In the genomic region with DNA sequence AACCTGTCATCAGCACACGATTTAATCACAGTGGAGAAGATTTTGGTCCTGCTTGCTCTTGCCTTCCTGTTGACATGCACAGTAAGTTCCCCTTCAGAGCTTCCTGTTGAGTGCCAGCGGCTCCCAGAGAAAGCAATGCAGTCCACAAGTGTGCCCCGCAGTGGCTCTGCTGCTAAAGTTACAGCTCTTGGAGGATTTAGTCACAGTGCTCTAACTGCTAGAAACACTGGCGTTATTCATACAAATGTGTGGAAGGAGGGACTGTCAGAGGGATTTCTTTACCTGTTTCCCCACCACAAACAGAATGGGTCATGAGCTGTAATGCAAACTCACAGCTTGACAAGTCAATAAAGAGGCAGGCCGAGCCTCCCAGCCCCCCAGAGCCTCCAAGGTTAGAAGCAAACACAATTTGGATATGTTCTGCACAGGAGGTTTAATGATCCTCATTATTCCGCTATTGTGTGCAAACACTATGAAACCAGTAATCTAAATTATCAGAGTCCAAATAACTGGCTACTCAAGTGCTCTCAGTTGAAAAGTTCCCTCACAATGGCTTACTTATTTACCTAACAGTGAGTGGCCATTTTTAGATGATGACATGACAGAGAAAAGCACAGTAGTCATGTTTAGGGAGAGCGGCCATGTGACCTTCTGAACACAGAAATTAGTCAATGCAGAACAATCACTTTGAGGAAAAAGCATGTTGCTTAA, we compare ENCODE assay signal across 11 mouse cellular contexts. TPM values are rescaled to one million over a fixed set of nuclear protein-coding genes. Genes with fewer than 3 reads are reported as not detected.
DNase-seq lines count a peak whose midpoint lies in the region; ATAC-seq lines count a peak whose summit lies in the region.
"Had no signal": no experiment of that assay in that cellular context is flagged by ENCODE, and none has a peak within 500 bp of the region (broad histone marks: within the 10 kb centered on the region; RNA-seq: fewer than 3 reads in every experiment).

No protein-coding gene starts in this region.

- H3K9ac ChIP-seq in embryonic facial prominence, embryonic 11.5 days (replicated peaks; ENCODE audit: low read length) = no peak overlapping the region
- H3K9ac ChIP-seq in midbrain, embryonic 14.5 days (replicated peaks; ENCODE audit: low read length) = no peak overlapping the region
- no peak overlapping the region for H3K9ac ChIP-seq in midbrain, embryonic 13.5 days (replicated peaks)
- no peak overlapping the region for H3K9ac ChIP-seq in limb, embryonic 12.5 days (replicated peaks)
- H3K9ac ChIP-seq in stomach, embryonic 15.5 days = no peak overlapping the region

- no peaks in the 10 kb centered on the region for H3K9me3 ChIP-seq in embryonic facial prominence, embryonic 11.5 days (replicated peaks; ENCODE audit: control insufficient read depth, low read length)
- no peaks in the 10 kb centered on the region for H3K9me3 ChIP-seq in embryonic facial prominence, embryonic 10.5 days
- no peaks in the 10 kb centered on the region for H3K9me3 ChIP-seq in midbrain, embryonic 14.5 days (ENCODE audit: control insufficient read depth, low read length)
- no peaks in the 10 kb centered on the region for H3K9me3 ChIP-seq in midbrain, embryonic 13.5 days
- H3K9me3 ChIP-seq in limb, embryonic 12.5 days = no peaks in the 10 kb centered on the region
- no peaks in the 10 kb centered on the region for H3K9me3 ChIP-seq in stomach, embryonic 15.5 days

- H3K4me2 ChIP-seq in embryonic facial prominence, embryonic 11.5 days (ENCODE audit: low read depth, low read length) = no peak overlapping the region
- no peak overlapping the region for H3K4me2 ChIP-seq in midbrain, embryonic 14.5 days (ENCODE audit: low read length)
- no peak overlapping the region for H3K4me2 ChIP-seq in midbrain, embryonic 13.5 days (replicated peaks)
- H3K4me2 ChIP-seq in limb, embryonic 12.5 days = 0 out of 2 replicates have a peak overlapping the region, but pooled peaks have one; percentile 8
- no peak overlapping the region for H3K4me2 ChIP-seq in stomach, embryonic 15.5 days

- no peak for ATAC-seq in embryonic facial prominence, embryonic 11.5 days (replicated peaks; ENCODE audit: insufficient number of reproducible peaks, low FRiP score, low TSS enrichment, low read depth)
- ATAC-seq in midbrain, embryonic 14.5 days (ENCODE audit: low FRiP score, low TSS enrichment) = no peak
- no peak for ATAC-seq in midbrain, embryonic 13.5 days
- no peak for ATAC-seq in limb, embryonic 12.5 days (ENCODE audit: insufficient number of reproducible peaks, insufficient read depth, low FRiP score, low TSS enrichment, low read depth)
- peak; percentile 66 for ATAC-seq in stomach, embryonic 15.5 days (ENCODE audit: insufficient read depth, low FRiP score, low read depth)
- ATAC-seq: midbrain, embryonic 16.5 days had no signal

- DNase-seq in embryonic facial prominence, embryonic 11.5 days (ENCODE audit: low spot score) = peak; percentile 42
- DNase-seq in embryonic facial prominence, embryonic 10.5 days (ENCODE audit: low spot score) = no peak
- peak; percentile 18 for DNase-seq in midbrain, embryonic 14.5 days
- no peak for DNase-seq in cerebellum, adult 11 months
- no peak for DNase-seq in cerebellum, adult 11-12 months
- DNase-seq: gastrocnemius, adult 2 months; heart, postnatal 4 days had no signal

- H3K4me3 ChIP-seq in embryonic facial prominence, embryonic 11.5 days (ENCODE audit: low read depth, low read length) = no peak overlapping the region
- H3K4me3 ChIP-seq in embryonic facial prominence, embryonic 10.5 days = no peak overlapping the region
- no peak overlapping the region for H3K4me3 ChIP-seq in midbrain, embryonic 14.5 days (replicated peaks; ENCODE audit: low read depth, low read length)
- no peak overlapping the region for H3K4me3 ChIP-seq in midbrain, embryonic 13.5 days (replicated peaks)
- no peak overlapping the region for H3K4me3 ChIP-seq in limb, embryonic 12.5 days (replicated peaks)
- H3K4me3 ChIP-seq in stomach, embryonic 15.5 days (replicated peaks) = no peak overlapping the region
- H3K4me3 ChIP-seq: gastrocnemius, adult 2 months had no signal

- no peaks in the 10 kb centered on the region for H3K36me3 ChIP-seq in embryonic facial prominence, embryonic 11.5 days (replicated peaks; ENCODE audit: control insufficient read depth, insufficient read depth, low read depth, low read length)
- H3K36me3 ChIP-seq in embryonic facial prominence, embryonic 10.5 days (replicated peaks) = peaks cover 25% of the 10 kb centered on the region
- no peaks in the 10 kb centered on the region for H3K36me3 ChIP-seq in midbrain, embryonic 14.5 days (ENCODE audit: control insufficient read depth, insufficient read depth, low read length)
- peaks cover 14% of the 10 kb centered on the region; the same call in 1 of the 2 replicates for H3K36me3 ChIP-seq in midbrain, embryonic 13.5 days
- peaks cover 8% of the 10 kb centered on the region; the same call in 1 of the 2 replicates for H3K36me3 ChIP-seq in limb, embryonic 12.5 days
- no peaks in the 10 kb centered on the region for H3K36me3 ChIP-seq in stomach, embryonic 15.5 days

- H3K27ac ChIP-seq in embryonic facial prominence, embryonic 11.5 days (replicated peaks; ENCODE audit: low read depth, low read length) = no peak overlapping the region
- H3K27ac ChIP-seq in embryonic facial prominence, embryonic 10.5 days (replicated peaks) = no peak overlapping the region
- no peak overlapping the region for H3K27ac ChIP-seq in midbrain, embryonic 14.5 days (replicated peaks; ENCODE audit: low read depth, low read length)
- no peak overlapping the region for H3K27ac ChIP-seq in midbrain, embryonic 13.5 days
- H3K27ac ChIP-seq in limb, embryonic 12.5 days = peak overlapping the region; percentile 19; the same call in 1 of the 2 replicates
- H3K27ac ChIP-seq in stomach, embryonic 15.5 days = peak overlapping the region; percentile 5
- H3K27ac ChIP-seq: gastrocnemius, adult 2 months had no signal

- H3K4me1 ChIP-seq in embryonic facial prominence, embryonic 11.5 days (ENCODE audit: control insufficient read depth, insufficient read depth, low read length) = no peaks in the 10 kb centered on the region
- H3K4me1 ChIP-seq in embryonic facial prominence, embryonic 10.5 days = peaks cover 7% of the 10 kb centered on the region
- no peaks in the 10 kb centered on the region for H3K4me1 ChIP-seq in midbrain, embryonic 14.5 days (ENCODE audit: control insufficient read depth, insufficient read depth, low read length)
- H3K4me1 ChIP-seq in midbrain, embryonic 13.5 days (replicated peaks) = peaks cover 6% of the 10 kb centered on the region
- peaks cover 10% of the 10 kb centered on the region for H3K4me1 ChIP-seq in limb, embryonic 12.5 days (replicated peaks)
- H3K4me1 ChIP-seq in stomach, embryonic 15.5 days = no peaks in the 10 kb centered on the region

- H3K27me3 ChIP-seq in embryonic facial prominence, embryonic 11.5 days (ENCODE audit: control insufficient read depth, insufficient read depth, low read length) = no peaks in the 10 kb centered on the region
- no peaks in the 10 kb centered on the region for H3K27me3 ChIP-seq in embryonic facial prominence, embryonic 10.5 days (replicated peaks; ENCODE audit: low read depth, poor library complexity, severe bottlenecking)
- H3K27me3 ChIP-seq in midbrain, embryonic 14.5 days (ENCODE audit: control insufficient read depth, insufficient read depth, low read length) = no peaks in the 10 kb centered on the region
- no peaks in the 10 kb centered on the region for H3K27me3 ChIP-seq in midbrain, embryonic 13.5 days
- no peaks in the 10 kb centered on the region for H3K27me3 ChIP-seq in limb, embryonic 12.5 days
- no peaks in the 10 kb centered on the region for H3K27me3 ChIP-seq in stomach, embryonic 15.5 days (replicated peaks)

- WGBS in embryonic facial prominence, embryonic 11.5 days = 46% methylated on average over 7 of the region's 7 CpGs
- WGBS in embryonic facial prominence, embryonic 10.5 days = 45% methylated on average over 7 of the region's 7 CpGs
- WGBS in midbrain, embryonic 14.5 days = 49% methylated on average over 7 of the region's 7 CpGs
- WGBS in midbrain, embryonic 13.5 days = 37% methylated on average over 7 of the region's 7 CpGs
- 57% methylated on average over 7 of the region's 7 CpGs for WGBS in limb, embryonic 12.5 days
- 46% methylated on average over 7 of the region's 7 CpGs for WGBS in stomach, embryonic 15.5 days

RNA-seq across cellular contexts. Expression of gene Gata3, which starts 36.5 kb away (rescaled TPM):
- 17.4 and 22.7 TPM in 2 replicates for polyA plus RNA-seq in embryonic facial prominence, embryonic 11.5 days (2014; fragmentation: Nextera tagmentation; extraction: Ambion mirVana)
- polyA plus RNA-seq in embryonic facial prominence, embryonic 10.5 days (2016; fragmentation: Nextera tagmentation; extraction: Ambion mirVana) = 24.5 and 29.1 TPM in 2 replicates
- 88.6 and 120 TPM in 2 replicates for polyA plus RNA-seq in midbrain, embryonic 14.5 days (2014; fragmentation: Nextera tagmentation; extraction: Ambion mirVana)
- 94.8 and 119 TPM in 2 replicates for polyA plus RNA-seq in midbrain, embryonic 13.5 days (2015; fragmentation: Nextera tagmentation; extraction: Ambion mirVana)
- polyA plus RNA-seq in limb, embryonic 12.5 days (2016; fragmentation: Nextera tagmentation; extraction: Ambion mirVana) = 4.2 and 5.0 TPM in 2 replicates
- 4.5 and 4.6 TPM in 2 replicates for polyA plus RNA-seq in stomach, embryonic 15.5 days (2015; fragmentation: Nextera tagmentation; extraction: Ambion mirVana)

RNA-seq across cellular contexts. Expression of gene 9230102O04Rik, which starts 37.0 kb away (rescaled TPM):
- 0.99 and 1.2 TPM in 2 replicates for polyA plus RNA-seq in embryonic facial prominence, embryonic 11.5 days (2014; fragmentation: Nextera tagmentation; extraction: Ambion mirVana)
- 0.82 TPM in 1 of 2 replicates, not detected in the other for polyA plus RNA-seq in embryonic facial prominence, embryonic 10.5 days (2016; fragmentation: Nextera tagmentation; extraction: Ambion mirVana)
- 5.5 and 6.3 TPM in 2 replicates for polyA plus RNA-seq in midbrain, embryonic 14.5 days (2014; fragmentation: Nextera tagmentation; extraction: Ambion mirVana)
- polyA plus RNA-seq in midbrain, embryonic 13.5 days (2015; fragmentation: Nextera tagmentation; extraction: Ambion mirVana) = 3.5 and 5.3 TPM in 2 replicates
- 0.55 TPM in 1 of 2 replicates, not detected in the other for polyA plus RNA-seq in limb, embryonic 12.5 days (2016; fragmentation: Nextera tagmentation; extraction: Ambion mirVana)
- not detected in 2 replicates for polyA plus RNA-seq in stomach, embryonic 15.5 days (2015; fragmentation: Nextera tagmentation; extraction: Ambion mirVana)

RNA-seq across cellular contexts. Expression of gene 4930412O13Rik, which starts 45.3 kb away (rescaled TPM):
- 1.0 and 1.7 TPM in 2 replicates for polyA plus RNA-seq in embryonic facial prominence, embryonic 11.5 days (2014; fragmentation: Nextera tagmentation; extraction: Ambion mirVana)
- polyA plus RNA-seq in embryonic facial prominence, embryonic 10.5 days (2016; fragmentation: Nextera tagmentation; extraction: Ambion mirVana) = 2.3 TPM in 2 replicates
- 1.7 and 2.5 TPM in 2 replicates for polyA plus RNA-seq in midbrain, embryonic 14.5 days (2014; fragmentation: Nextera tagmentation; extraction: Ambion mirVana)
- 1.7 and 3.9 TPM in 2 replicates for polyA plus RNA-seq in midbrain, embryonic 13.5 days (2015; fragmentation: Nextera tagmentation; extraction: Ambion mirVana)
- polyA plus RNA-seq in limb, embryonic 12.5 days (2016; fragmentation: Nextera tagmentation; extraction: Ambion mirVana) = 0.35 TPM in 1 of 2 replicates, not detected in the other
- not detected in 2 replicates for polyA plus RNA-seq in stomach, embryonic 15.5 days (2015; fragmentation: Nextera tagmentation; extraction: Ambion mirVana)

Comparison
In these comparisons a context has a peak if more than half of its experiments do, and no peak if none do; other contexts are left out.
1. DNase-seq: peak in embryonic facial prominence, embryonic 11.5 days (single experiment) and midbrain, embryonic 14.5 days (single experiment); none in embryonic facial prominence, embryonic 10.5 days (single experiment), cerebellum, adult 11 months (single experiment) and cerebellum, adult 11-12 months (single experiment).
2. H3K27ac ChIP-seq: peak in limb, embryonic 12.5 days (single experiment) and stomach, embryonic 15.5 days (single experiment); none in embryonic facial prominence, embryonic 11.5 days (single experiment), embryonic facial prominence, embryonic 10.5 days (single experiment), midbrain, embryonic 14.5 days (single experiment) and midbrain, embryonic 13.5 days (single experiment).